Mouse (Mus musculus) hindbrain, embryonic 14.5 days (tissue): ENCODE measurements at regions not wholly inside any gene's neighbourhood (a gene's known extent, or its start where the extent isn't known, plus 50 kb on each side); places are given as distances from the start of the nearest gene placed in this dataset.

Experiments used
- ATAC-seq: fragments of 200-750 bp; cut with Nextera tagmentation; 2 replicates; pipeline ENCODE4 v1.8.0; 2017; ENCODE audit warnings: moderate number of reproducible peaks, mild to moderate bottlenecking, moderate TSS enrichment, moderate library complexity; ENCODE audit not compliant: low FRiP score
- DNase-seq: peaks from one replicate; pipeline ENCODE4 v3.0.0-alpha.2; 2015; ENCODE audit warnings: low spot score
- H3K27ac ChIP-seq: fragments of 300-500 bp; sonication (generic); 2 replicates; pipeline ENCODE4 v1.5.1; 2014; ENCODE audit warnings: mild to moderate bottlenecking, moderate library complexity
- H3K27me3 ChIP-seq: fragments of 300-500 bp; sonication (generic); 2 replicates; pipeline ENCODE4 v1.6.1; 2014; ENCODE audit warnings: mild to moderate bottlenecking, low read length, mixed read lengths; ENCODE audit not compliant: control insufficient read depth, insufficient read depth
- H3K36me3 ChIP-seq: fragments of 300-500 bp; sonication (generic); replicated peaks from 2 replicates; pipeline ENCODE4 v1.6.1; 2014; ENCODE audit not compliant: control insufficient read depth, insufficient read depth
- H3K4me1 ChIP-seq: fragments of 300-500 bp; sonication (generic); replicated peaks from 2 replicates; pipeline ENCODE4 v1.6.1; 2014; ENCODE audit warnings: antibody characterized with exemption, low read length, mixed read lengths; ENCODE audit not compliant: control insufficient read depth, insufficient read depth
- H3K4me2 ChIP-seq: fragments of 300-500 bp; sonication (generic); replicated peaks from 2 replicates; pipeline ENCODE4 v1.6.1; 2014; ENCODE audit warnings: mild to moderate bottlenecking, moderate library complexity
- H3K4me3 ChIP-seq: fragments of 300-500 bp; sonication (generic); replicated peaks from 2 replicates; pipeline ENCODE4 v1.5.1; 2014; ENCODE audit warnings: mild to moderate bottlenecking, low read length
- H3K9ac ChIP-seq: fragments of 300-500 bp; sonication (generic); 2 replicates; pipeline ENCODE4 v1.6.1; 2014
- H3K9me3 ChIP-seq: fragments of 300-500 bp; sonication (generic); 2 replicates; pipeline ENCODE4 v1.6.1; 2016; ENCODE audit warnings: low read length; ENCODE audit not compliant: control insufficient read depth
- WGBS: fragments of 180-500 bp; shearing (Covaris S2); extraction: QIAGEN DNeasy Blood & Tissue Kit; methylation state at CpG from one replicate; pipeline ENCODE4 v1.1.7; 2014; 5-methylcytosine and 5-hydroxymethylcytosine counted together

DNA sequence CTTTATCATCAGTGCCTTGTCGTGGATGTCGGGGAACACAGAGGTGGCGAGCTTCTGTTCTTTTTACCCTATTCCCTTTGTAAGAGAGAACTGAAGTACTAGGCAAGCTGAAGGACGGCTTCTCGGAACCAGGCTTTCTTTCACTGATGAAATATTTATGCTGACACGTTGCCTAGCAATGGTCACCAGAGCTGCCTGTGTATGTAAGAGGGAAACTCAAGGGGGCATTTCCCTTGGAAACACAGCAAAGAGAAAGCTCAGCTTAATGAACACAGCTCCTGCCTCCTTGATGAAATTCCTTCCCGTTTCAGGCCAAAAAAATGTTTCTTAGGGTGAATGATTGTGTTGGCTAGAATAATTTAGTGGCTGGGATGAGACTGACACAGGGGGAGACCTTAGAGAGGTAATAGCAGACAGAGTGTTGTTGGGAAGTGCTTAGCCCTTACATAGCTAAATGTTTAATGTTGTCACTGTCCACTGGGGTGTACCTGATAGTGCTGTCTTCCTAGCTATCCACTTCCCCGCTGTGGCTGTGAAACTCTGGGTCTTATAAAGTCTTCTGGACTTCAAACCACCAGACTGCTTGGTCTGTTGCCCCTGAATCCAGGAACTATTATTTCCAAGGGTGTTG, 116.8 kb upstream of the St8sia2 start:
- ATAC-seq (peak; percentile 68; the same call in 1 of the 2 replicates), DNase-seq (peak; percentile 60)
- Histone ChIP-seq H3K27me3 (no peaks in the 10 kb centered on the region), H3K4me3 (no peak overlapping the region), H3K9me3 (no peaks in the 10 kb centered on the region), H3K27ac (peak overlapping the region; percentile 39; the same call in 1 of the 2 replicates), H3K36me3 (no peaks in the 10 kb centered on the region), H3K4me2 (no peak overlapping the region), H3K4me1 (peaks cover 16% of the 10 kb centered on the region), H3K9ac (no peak overlapping the region)
- WGBS, result 17% methylated on average over 8 of the region's 8 CpGs

DNA sequence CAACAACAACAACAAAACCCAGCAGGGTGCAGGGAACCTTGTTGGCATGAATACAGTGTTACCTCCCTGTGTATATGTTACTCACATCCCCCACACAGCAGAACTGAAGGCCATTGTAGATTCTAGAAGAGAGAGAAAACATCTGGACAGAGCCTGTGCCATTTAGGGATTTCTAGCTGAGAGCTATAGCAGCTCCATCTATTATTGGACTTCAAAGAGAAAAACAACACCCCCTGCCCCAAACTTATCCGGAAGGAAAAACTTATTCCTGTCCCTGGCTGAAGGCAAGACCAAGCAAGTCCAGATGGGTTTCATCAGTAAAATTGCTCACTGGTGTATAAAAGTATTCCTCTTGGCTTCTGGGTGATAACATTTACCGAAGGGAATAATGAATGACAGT, 98.6 kb upstream of the St8sia2 start:
- DNase-seq (no peak), ATAC-seq (no peak)
- H3K36me3 ChIP-seq, result no peaks in the 10 kb centered on the region
- no peak overlapping the region for H3K4me3 ChIP-seq
- H3K9ac ChIP-seq, result no peak overlapping the region
- no peak overlapping the region for H3K27ac ChIP-seq
- 93% methylated on average over 2 of the region's 2 CpGs for WGBS
- H3K4me2 ChIP-seq, result no peak overlapping the region
- H3K4me1 ChIP-seq, result no peaks in the 10 kb centered on the region
- no peaks in the 10 kb centered on the region for H3K9me3 ChIP-seq
- no peaks in the 10 kb centered on the region for H3K27me3 ChIP-seq

DNA sequence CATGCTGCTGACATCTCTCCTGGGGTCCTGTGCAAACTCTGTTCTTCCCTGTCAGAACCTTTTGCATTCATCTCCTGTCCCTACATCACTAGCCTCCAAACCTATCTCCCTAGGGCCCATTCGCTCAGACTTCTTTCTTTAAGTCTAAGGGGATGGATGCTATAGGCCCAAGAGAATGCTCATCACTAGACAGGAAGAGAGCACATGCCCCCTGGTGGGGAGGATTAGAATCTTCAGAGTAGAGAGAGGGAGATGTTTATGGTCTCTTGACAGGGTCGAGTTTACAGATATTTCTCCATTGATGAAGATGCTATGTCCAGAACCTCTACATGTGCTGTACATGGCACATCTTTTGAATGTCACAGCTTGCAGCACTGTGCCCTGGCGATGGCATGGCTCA, 94.9 kb upstream of the St8sia2 start:
- Histone ChIP-seq H3K4me3 (no peak overlapping the region), H3K27me3 (no peaks in the 10 kb centered on the region), H3K4me1 (no peaks in the 10 kb centered on the region), H3K4me2 (no peak overlapping the region), H3K36me3 (no peaks in the 10 kb centered on the region), H3K9ac (no peak overlapping the region), H3K9me3 (no peaks in the 10 kb centered on the region), H3K27ac (no peak overlapping the region)
- DNase-seq (peak; percentile 35), ATAC-seq (no peak)
- 77% methylated on average over 3 of the region's 3 CpGs for WGBS

DNA sequence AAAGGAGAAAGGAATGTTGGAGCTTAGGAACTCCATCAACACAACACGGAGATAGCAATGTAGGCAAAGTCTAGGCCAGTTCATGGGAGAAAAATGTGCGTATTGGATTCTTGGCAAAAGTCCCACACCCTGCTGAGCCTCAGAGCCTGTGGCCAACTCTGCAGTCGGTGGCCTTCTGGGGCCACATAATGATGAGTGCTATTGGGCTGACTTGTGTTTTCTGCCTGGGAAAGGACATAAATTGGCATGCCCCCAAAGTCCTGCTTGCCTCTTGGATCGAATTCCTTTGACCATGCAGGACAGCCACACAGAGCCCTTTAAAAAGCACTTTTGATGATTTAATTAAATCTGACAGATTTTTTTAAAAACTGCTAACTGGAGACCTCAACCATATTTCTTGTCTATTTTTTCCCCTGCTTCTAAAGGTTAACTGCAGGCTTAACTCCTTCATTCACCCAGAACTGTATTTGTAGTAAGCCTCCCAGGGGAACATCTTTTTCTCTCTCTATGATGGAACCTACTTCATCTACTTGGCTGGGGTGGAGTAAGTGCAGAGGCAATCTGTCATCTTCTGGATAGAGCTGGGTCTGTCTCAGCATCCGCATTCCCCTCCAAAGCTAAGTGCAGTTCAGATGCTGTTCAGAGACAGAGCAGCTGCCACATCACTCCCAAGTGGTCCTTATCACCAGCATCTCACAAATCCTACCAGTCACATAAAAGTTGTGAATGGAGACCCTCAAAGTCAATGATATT, 93.9 kb upstream of the St8sia2 start:
- H3K4me1 ChIP-seq, result no peaks in the 10 kb centered on the region
- no peaks in the 10 kb centered on the region for H3K9me3 ChIP-seq
- no peak overlapping the region for H3K9ac ChIP-seq
- ATAC-seq (peak; percentile 71; the same call in 1 of the 2 replicates), DNase-seq (peak; percentile 70)
- no peak overlapping the region for H3K27ac ChIP-seq
- 50% methylated on average over 5 of the region's 5 CpGs for WGBS
- no peaks in the 10 kb centered on the region for H3K27me3 ChIP-seq
- H3K4me2 ChIP-seq, result no peak overlapping the region
- no peak overlapping the region for H3K4me3 ChIP-seq
- H3K36me3 ChIP-seq, result no peaks in the 10 kb centered on the region

DNA sequence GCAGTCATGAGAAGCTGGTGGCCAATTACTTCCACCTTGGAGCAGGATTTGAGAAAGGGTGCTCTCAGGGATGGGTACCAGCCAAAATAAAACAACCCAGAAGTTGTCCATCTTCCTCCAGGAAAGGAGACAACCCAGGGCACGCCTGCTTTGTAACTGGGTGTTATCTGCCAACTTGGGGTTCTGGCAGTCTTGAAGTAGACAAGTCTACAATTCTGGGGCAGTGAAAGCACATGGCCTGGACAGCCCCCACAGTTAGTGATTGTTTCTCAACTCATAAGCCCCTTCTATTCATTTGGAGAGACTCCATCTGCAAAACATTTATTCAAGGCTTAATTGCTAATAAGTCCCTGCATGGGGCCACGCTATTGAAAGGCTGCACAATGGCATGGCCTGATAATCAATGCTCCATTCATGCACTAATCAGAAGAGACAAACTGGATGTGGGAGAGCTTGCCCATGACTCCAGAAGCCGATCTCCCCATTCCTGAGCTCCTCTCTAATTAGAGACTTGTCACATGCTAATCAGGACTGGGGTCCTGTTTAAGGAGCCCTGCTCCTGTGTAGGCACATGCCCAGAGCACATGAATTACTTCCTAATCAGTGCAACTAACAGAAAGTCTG, 78.0 kb upstream of the St8sia2 start:
- ATAC-seq (no peak), DNase-seq (no peak)
- Histone ChIP-seq H3K4me3 (no peak overlapping the region), H3K4me1 (no peaks in the 10 kb centered on the region), H3K9me3 (peaks cover 11% of the 10 kb centered on the region), H3K27ac (no peak overlapping the region), H3K27me3 (no peaks in the 10 kb centered on the region), H3K36me3 (no peaks in the 10 kb centered on the region), H3K4me2 (no peak overlapping the region), H3K9ac (no peak overlapping the region)
- WGBS, result 50% methylated on average over 3 of the region's 3 CpGs

DNA sequence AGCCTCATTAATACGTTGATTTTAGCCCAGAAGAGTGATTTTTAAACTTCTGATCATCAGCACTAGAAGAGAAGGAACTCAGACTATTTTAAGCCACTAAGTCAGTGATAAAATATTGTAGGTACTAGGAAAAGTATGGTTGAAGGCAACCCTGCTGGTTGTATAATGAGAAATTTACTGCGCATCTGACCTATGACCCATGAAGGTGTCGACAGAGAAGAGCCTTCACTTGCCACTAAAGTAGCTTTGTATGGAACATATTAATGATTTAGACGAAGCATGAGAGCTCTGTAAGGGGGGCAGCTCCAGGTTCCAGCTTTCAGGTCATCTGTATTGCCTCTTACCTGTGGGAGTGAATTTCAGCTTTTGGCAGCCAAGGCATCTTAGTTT, 67.4 kb upstream of the St8sia2 start:
- no peak for ATAC-seq

DNA sequence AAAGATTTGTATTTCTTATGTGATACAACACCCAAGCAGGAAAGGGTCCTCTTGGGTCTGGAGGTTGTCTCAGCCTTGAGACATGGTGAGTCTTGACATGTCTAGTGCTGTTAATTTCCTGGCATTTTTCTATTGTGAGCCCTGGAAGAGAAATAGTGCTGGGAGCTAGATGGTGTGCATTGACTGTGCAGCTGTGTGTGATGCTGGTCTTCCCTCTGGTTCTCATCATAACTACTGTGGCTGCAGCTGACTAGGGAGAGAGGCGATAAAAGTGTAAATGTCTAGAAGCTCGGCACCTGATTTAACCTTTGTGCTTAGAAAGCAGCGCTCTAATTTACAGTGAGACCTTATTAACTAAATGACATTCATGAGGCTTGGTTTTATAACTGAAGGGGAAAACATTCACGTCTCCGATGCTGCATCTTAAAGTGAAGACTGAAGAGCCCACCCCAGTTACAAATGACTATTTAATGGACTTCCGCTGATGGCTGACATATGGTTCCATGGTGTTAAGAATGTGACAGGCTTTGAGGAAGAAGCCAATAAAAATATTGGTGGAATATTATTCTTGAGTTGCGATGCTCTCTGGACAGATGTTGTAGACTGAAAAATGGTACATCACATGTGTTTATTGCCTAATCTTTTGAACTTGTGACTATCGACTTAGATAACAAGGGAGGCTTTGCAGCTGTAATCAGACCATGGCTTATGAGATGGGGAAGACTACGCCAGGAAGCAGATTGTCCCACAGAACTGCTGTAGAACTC, 66.8 kb upstream of the St8sia2 start:
- H3K4me3 ChIP-seq, result no peak overlapping the region
- no peak for DNase-seq
- ATAC-seq, result no peak
- no peaks in the 10 kb centered on the region for H3K36me3 ChIP-seq
- peaks cover 1% of the 10 kb centered on the region; the same call in 1 of the 2 replicates for H3K9me3 ChIP-seq
- H3K4me1 ChIP-seq, result no peaks in the 10 kb centered on the region
- no peak overlapping the region for H3K9ac ChIP-seq
- no peak overlapping the region for H3K27ac ChIP-seq
- H3K27me3 ChIP-seq, result no peaks in the 10 kb centered on the region
- H3K4me2 ChIP-seq, result no peak overlapping the region
- WGBS, result 70% methylated on average over 9 of the region's 9 CpGs

More for the DNA sequence above, 67.4 kb upstream of the St8sia2 start:
- no peak overlapping the region for H3K4me2 ChIP-seq
- no peak overlapping the region for H3K4me3 ChIP-seq
- H3K9ac ChIP-seq, result no peak overlapping the region
- WGBS, result 81% methylated on average over 4 of the region's 4 CpGs
- no peaks in the 10 kb centered on the region for H3K4me1 ChIP-seq
- no peaks in the 10 kb centered on the region for H3K9me3 ChIP-seq
- no peak for DNase-seq
- H3K27me3 ChIP-seq, result no peaks in the 10 kb centered on the region
- no peaks in the 10 kb centered on the region for H3K36me3 ChIP-seq
- no peak overlapping the region for H3K27ac ChIP-seq

DNA sequence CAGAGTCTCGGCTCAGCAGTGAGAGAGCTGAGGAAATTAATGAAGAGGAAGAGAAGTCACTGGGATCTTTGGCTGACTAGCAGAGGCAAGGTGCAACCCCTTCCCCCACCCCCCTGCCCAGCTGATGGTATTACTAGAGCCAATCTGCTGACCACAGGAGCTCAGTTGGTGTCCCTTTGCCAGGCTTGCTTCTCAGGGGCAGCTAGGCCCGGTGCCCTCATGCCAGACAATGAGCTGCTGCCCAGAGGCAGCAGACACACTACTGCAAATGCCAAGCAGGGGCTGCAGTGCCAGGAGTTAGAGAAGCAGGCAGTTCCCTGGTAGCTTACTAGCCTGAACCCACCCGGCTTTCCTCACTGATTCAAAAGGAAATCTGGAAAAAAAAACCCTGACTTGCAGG, 59.1 kb upstream of the St8sia2 start:
- WGBS, result 53% methylated on average over 3 of the region's 3 CpGs
- ATAC-seq (no peak), DNase-seq (no peak)
- H3K4me2 ChIP-seq, result no peak overlapping the region
- no peak overlapping the region for H3K9ac ChIP-seq
- H3K27me3 ChIP-seq, result no peaks in the 10 kb centered on the region
- no peak overlapping the region for H3K27ac ChIP-seq
- H3K4me3 ChIP-seq, result no peak overlapping the region
- no peaks in the 10 kb centered on the region; the same call in 1 of the 2 replicates for H3K4me1 ChIP-seq
- peaks cover 5% of the 10 kb centered on the region; the same call in 1 of the 2 replicates for H3K9me3 ChIP-seq
- no peaks in the 10 kb centered on the region for H3K36me3 ChIP-seq

DNA sequence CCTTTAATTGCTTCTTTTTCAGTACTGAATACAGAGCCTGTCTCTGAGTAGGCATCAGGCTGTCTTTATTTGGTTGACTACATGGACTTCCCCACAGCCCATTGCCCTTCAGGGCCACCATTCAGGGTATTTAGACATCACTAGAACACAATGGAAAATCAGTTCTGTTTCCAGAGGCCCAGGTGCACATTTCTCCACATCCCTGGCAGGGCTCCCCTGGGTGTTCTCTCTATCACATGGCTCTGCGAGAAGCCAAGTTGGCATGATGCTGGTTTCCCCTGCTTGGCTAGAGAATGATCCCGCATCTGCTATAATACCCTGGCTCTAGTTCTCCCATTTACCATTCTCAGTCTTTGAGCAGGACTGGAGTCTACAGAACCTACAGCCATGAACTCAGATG, 57.3 kb upstream of the St8sia2 start:
- DNase-seq, result no peak
- Histone ChIP-seq H3K36me3 (no peaks in the 10 kb centered on the region), H3K4me3 (no peak overlapping the region), H3K4me2 (no peak overlapping the region), H3K27me3 (no peaks in the 10 kb centered on the region), H3K9me3 (peaks cover 5% of the 10 kb centered on the region; the same call in 1 of the 2 replicates), H3K27ac (no peak overlapping the region), H3K4me1 (no peaks in the 10 kb centered on the region; the same call in 1 of the 2 replicates), H3K9ac (no peak overlapping the region)
- ATAC-seq, result no peak
- WGBS, result 76% methylated on average over 2 of the region's 2 CpGs
